Mouse (Mus musculus): ENCODE data around the gene Mta3. TPM values are rescaled to one million over a fixed set of nuclear protein-coding genes. Genes with fewer than 3 reads are reported as not detected.

Gene Mta3
- polyA plus RNA-seq, 1 experiment = 40.1 TPM

- Histone ChIP-seq H3K27me3 (ENCODE audit: control insufficient read depth, insufficient read depth, low read length) (no peaks in the 10 kb centered on the region), H3K4me1 (ENCODE audit: control insufficient read depth, insufficient read depth, insufficient read length, low read length) (peaks cover 16% of the 10 kb centered on the region; the same call in 1 of the 2 replicates), H3K27ac (ENCODE audit: insufficient read depth, low read depth, low read length) (no peak overlapping the region), H3K36me3 (ENCODE audit: control insufficient read depth, insufficient read depth, low read length) (no peaks in the 10 kb centered on the region), H3K4me3 (ENCODE audit: low read depth, low read length) (no peak overlapping the region)
- TF ChIP-seq CTCF (IDR thresholded peaks at IDR 0.05; ENCODE audit: extremely low read depth, insufficient read length, insufficient replicate concordance, low read depth, low read length) (no peak), POLR2A (IDR thresholded peaks at IDR 0.05; ENCODE audit: low read depth, low read length) (no peak)
- WGBS = 58% methylated on average over 8 of the region's 8 CpGs
Observed at GRCm38 (mm10) chr17:83845538-83845937, 139.6 kb downstream of the Mta3 start.

GRCm38 (mm10) chr17:83846301-83847021 is 140.5 kb downstream of the Mta3 start:
- WGBS = 75% methylated on average over 21 of the region's 21 CpGs
- peak overlapping the region; percentile 51 for H3K4me3 ChIP-seq (ENCODE audit: low read depth, low read length)

GRCm38 (mm10) chr17:83847100-83847499 is 141.1 kb downstream of the Mta3 start:
- H3K4me1 ChIP-seq (ENCODE audit: control insufficient read depth, insufficient read depth, insufficient read length, low read length) = peaks cover 16% of the 10 kb centered on the region; the same call in 1 of the 2 replicates
- peak overlapping the region; percentile 51; the same call in 1 of the 2 replicates for H3K27ac ChIP-seq (ENCODE audit: insufficient read depth, low read depth, low read length)
- H3K27me3 ChIP-seq (ENCODE audit: control insufficient read depth, insufficient read depth, low read length) = no peaks in the 10 kb centered on the region
- 86% methylated on average over 6 of the region's 6 CpGs for WGBS
- H3K36me3 ChIP-seq (ENCODE audit: control insufficient read depth, insufficient read depth, low read length) = no peaks in the 10 kb centered on the region
- TF ChIP-seq CTCF (IDR thresholded peaks at IDR 0.05; ENCODE audit: extremely low read depth, insufficient read length, insufficient replicate concordance, low read depth, low read length) (no peak), POLR2A (IDR thresholded peaks at IDR 0.05; ENCODE audit: low read depth, low read length) (no peak)
- H3K4me3 ChIP-seq (ENCODE audit: low read depth, low read length) = peak overlapping the region; percentile 51

More at GRCm38 (mm10) chr17:83846301-83847021, 140.5 kb downstream of the Mta3 start:
- no peak for TF ChIP-seq POLR2A (IDR thresholded peaks at IDR 0.05; ENCODE audit: low read depth, low read length)
- no peak for TF ChIP-seq CTCF (IDR thresholded peaks at IDR 0.05; ENCODE audit: extremely low read depth, insufficient read length, insufficient replicate concordance, low read depth, low read length)
- no peaks in the 10 kb centered on the region for H3K27me3 ChIP-seq (ENCODE audit: control insufficient read depth, insufficient read depth, low read length)
- no peaks in the 10 kb centered on the region for H3K36me3 ChIP-seq (ENCODE audit: control insufficient read depth, insufficient read depth, low read length)
- peaks cover 16% of the 10 kb centered on the region; the same call in 1 of the 2 replicates for H3K4me1 ChIP-seq (ENCODE audit: control insufficient read depth, insufficient read depth, insufficient read length, low read length)
- H3K27ac ChIP-seq (ENCODE audit: insufficient read depth, low read depth, low read length) = peak overlapping the region; percentile 51; the same call in 1 of the 2 replicates

GRCm38 (mm10) chr17:83847815-83848214 is 141.9 kb downstream of the Mta3 start, which contains the start of gene Haao:
Gene Haao, minus strand, starts transcription at chr17:83847963.
- Histone ChIP-seq H3K36me3 (ENCODE audit: control insufficient read depth, insufficient read depth, low read length) (no peaks in the 10 kb centered on the region), H3K27me3 (ENCODE audit: control insufficient read depth, insufficient read depth, low read length) (no peaks in the 10 kb centered on the region), H3K27ac (ENCODE audit: insufficient read depth, low read depth, low read length) (peak within 1 kb of the TSS; percentile 62), H3K4me3 (ENCODE audit: low read depth, low read length) (peak within 1 kb of the TSS; percentile 51), H3K4me1 (ENCODE audit: control insufficient read depth, insufficient read depth, insufficient read length, low read length) (peaks cover 16% of the 10 kb centered on the region; the same call in 1 of the 2 replicates)
- TF ChIP-seq POLR2A (IDR thresholded peaks at IDR 0.05; ENCODE audit: low read depth, low read length) = no peak
- TF ChIP-seq CTCF (IDR thresholded peaks at IDR 0.05; ENCODE audit: extremely low read depth, insufficient read length, insufficient replicate concordance, low read depth, low read length) = no peak
- 32% methylated on average over 3 of the region's 3 CpGs for WGBS

- H3K4me1 ChIP-seq (ENCODE audit: control insufficient read depth, insufficient read depth, insufficient read length, low read length) = peaks cover 16% of the 10 kb centered on the region; the same call in 1 of the 2 replicates
- TF ChIP-seq CTCF (IDR thresholded peaks at IDR 0.05; ENCODE audit: extremely low read depth, insufficient read length, insufficient replicate concordance, low read depth, low read length) (no peak), POLR2A (IDR thresholded peaks at IDR 0.05; ENCODE audit: low read depth, low read length) (no peak)
- 15% methylated on average over 4 of the region's 4 CpGs for whole genome bisulfite sequencing
- no peaks in the 10 kb centered on the region for H3K36me3 ChIP-seq (ENCODE audit: control insufficient read depth, insufficient read depth, low read length)
- H3K4me3 ChIP-seq (ENCODE audit: low read depth, low read length) = no peak overlapping the region
- H3K27ac ChIP-seq (ENCODE audit: insufficient read depth, low read depth, low read length) = peak overlapping the region; percentile 62; the same call in 1 of the 2 replicates
- no peaks in the 10 kb centered on the region for H3K27me3 ChIP-seq (ENCODE audit: control insufficient read depth, insufficient read depth, low read length)
Observed at GRCm38 (mm10) chr17:83848482-83848881, 142.5 kb downstream of the Mta3 start.

GRCm38 (mm10) chr17:83849081-83849675 is 143.2 kb downstream of the Mta3 start:
- 78% methylated on average over 12 of the region's 12 CpGs for WGBS
- no peak overlapping the region for H3K27ac ChIP-seq (ENCODE audit: insufficient read depth, low read depth, low read length)
- peaks cover 16% of the 10 kb centered on the region; the same call in 1 of the 2 replicates for H3K4me1 ChIP-seq (ENCODE audit: control insufficient read depth, insufficient read depth, insufficient read length, low read length)
- H3K36me3 ChIP-seq (ENCODE audit: control insufficient read depth, insufficient read depth, low read length) = no peaks in the 10 kb centered on the region
- no peaks in the 10 kb centered on the region for H3K27me3 ChIP-seq (ENCODE audit: control insufficient read depth, insufficient read depth, low read length)
- no peak overlapping the region for H3K4me3 ChIP-seq (ENCODE audit: low read depth, low read length)
- TF ChIP-seq CTCF (IDR thresholded peaks at IDR 0.05; ENCODE audit: extremely low read depth, insufficient read length, insufficient replicate concordance, low read depth, low read length) (no peak), POLR2A (IDR thresholded peaks at IDR 0.05; ENCODE audit: low read depth, low read length) (no peak)

- TF ChIP-seq POLR2A (IDR thresholded peaks at IDR 0.05; ENCODE audit: low read depth, low read length) (no peak), CTCF (IDR thresholded peaks at IDR 0.05; ENCODE audit: extremely low read depth, insufficient read length, insufficient replicate concordance, low read depth, low read length) (no peak)
- no peak overlapping the region for H3K27ac ChIP-seq (ENCODE audit: insufficient read depth, low read depth, low read length)
- H3K4me3 ChIP-seq (ENCODE audit: low read depth, low read length) = no peak overlapping the region
- 89% methylated on average over 5 of the region's 5 CpGs for WGBS
- H3K36me3 ChIP-seq (ENCODE audit: control insufficient read depth, insufficient read depth, low read length) = no peaks in the 10 kb centered on the region
- no peaks in the 10 kb centered on the region for H3K27me3 ChIP-seq (ENCODE audit: control insufficient read depth, insufficient read depth, low read length)
- H3K4me1 ChIP-seq (ENCODE audit: control insufficient read depth, insufficient read depth, insufficient read length, low read length) = peaks cover 16% of the 10 kb centered on the region; the same call in 1 of the 2 replicates
Observed at GRCm38 (mm10) chr17:83849717-83850116, 143.8 kb downstream of the Mta3 start.
